Mouse (Mus musculus): ENCODE data around the gene Ndufa3. TPM values are rescaled to one million over a fixed set of nuclear protein-coding genes. Genes with fewer than 3 reads are reported as not detected.

Gene Ndufa3
- total RNA-seq, 2 experiments from 2014 or later, result 931 to 1,252 TPM

DNA sequence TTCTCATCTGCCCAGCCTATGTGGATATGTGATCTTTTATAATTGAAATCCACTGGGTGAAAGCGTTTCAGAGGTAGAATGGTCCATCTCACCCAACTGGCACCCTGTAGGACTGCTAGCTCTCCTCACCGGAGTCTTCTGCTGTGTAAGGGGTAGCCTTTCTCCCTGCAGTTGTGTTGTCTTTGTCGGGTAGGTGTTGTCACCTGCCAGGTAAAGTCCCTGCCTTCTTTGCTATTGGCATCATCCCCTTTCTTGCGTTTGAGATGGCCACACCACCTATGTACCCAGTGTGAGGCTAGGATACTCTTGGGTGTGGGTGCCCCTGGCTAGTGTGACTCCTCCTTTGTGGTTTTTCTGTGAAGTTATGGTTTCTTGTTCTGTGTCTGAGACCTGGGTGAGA lies 29.5 kb downstream of the Ndufa3 start:
- TF ChIP-seq CTCF (IDR thresholded peaks at IDR 0.05), result no peak
- intact Hi-C loops (cut with DNase I), result loop anchor here (1.0 to 10.0 kb wide), 3 partner anchors 31 to 498 kb away; partner anchors contain the start of genes Mboat7 and Tsen34
- DNase-seq, result no peak
- peak overlapping the region; percentile 75 for H3K4me3 ChIP-seq
- peak overlapping the region; percentile 98 for H3K27ac ChIP-seq

DNA sequence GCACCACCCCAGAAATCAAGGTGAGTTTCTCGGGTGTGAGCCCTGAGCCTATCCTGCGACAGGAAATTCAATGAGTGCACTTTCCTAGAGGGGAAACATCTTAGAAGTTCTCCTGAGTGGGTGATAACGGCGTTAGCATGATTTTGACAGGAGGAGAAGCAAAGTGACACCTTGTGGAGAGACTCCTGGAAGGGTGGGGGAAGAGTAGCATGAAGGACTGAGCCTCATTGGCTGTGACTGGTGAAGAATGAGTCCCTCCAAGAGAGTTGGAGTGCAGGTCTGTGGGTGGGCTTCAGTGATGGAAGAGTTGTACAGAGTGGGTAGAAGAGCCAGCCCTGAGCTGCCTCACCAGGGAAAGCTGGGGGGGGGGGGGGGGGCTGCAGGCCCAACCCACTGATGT lies 39.8 kb downstream of the Ndufa3 start:
- H3K27ac ChIP-seq, result no peak overlapping the region
- intact Hi-C loops (cut with DNase I), result no loop called here
- TF ChIP-seq CTCF (IDR thresholded peaks at IDR 0.05), result no peak
- no peak overlapping the region for H3K4me3 ChIP-seq
- no peak for DNase-seq

DNA sequence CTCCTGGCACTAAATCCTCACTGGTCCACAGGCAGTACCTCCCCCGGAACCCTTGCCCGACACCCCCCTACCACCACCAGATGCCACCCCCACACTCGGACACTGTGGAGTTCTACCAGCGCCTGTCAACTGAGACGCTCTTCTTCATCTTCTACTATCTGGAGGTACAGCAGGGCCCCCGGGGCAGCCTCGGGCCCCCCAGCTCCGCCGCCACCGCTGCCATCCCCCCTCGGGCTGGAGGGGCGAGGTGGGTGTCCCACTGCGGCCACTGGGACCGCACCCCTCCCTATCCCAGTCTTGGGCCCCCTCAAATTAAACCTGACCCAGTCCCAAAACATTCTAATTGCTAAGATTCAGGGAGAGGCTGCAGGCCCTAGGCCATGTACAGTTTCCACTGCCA lies 41.4 kb downstream of the Ndufa3 start:
- DNase-seq, result no peak
- intact Hi-C loops (cut with DNase I), result no loop called here
- TF ChIP-seq CTCF (IDR thresholded peaks at IDR 0.05), result no peak
- Histone ChIP-seq H3K27ac (no peak overlapping the region), H3K4me3 (no peak overlapping the region)

DNA sequence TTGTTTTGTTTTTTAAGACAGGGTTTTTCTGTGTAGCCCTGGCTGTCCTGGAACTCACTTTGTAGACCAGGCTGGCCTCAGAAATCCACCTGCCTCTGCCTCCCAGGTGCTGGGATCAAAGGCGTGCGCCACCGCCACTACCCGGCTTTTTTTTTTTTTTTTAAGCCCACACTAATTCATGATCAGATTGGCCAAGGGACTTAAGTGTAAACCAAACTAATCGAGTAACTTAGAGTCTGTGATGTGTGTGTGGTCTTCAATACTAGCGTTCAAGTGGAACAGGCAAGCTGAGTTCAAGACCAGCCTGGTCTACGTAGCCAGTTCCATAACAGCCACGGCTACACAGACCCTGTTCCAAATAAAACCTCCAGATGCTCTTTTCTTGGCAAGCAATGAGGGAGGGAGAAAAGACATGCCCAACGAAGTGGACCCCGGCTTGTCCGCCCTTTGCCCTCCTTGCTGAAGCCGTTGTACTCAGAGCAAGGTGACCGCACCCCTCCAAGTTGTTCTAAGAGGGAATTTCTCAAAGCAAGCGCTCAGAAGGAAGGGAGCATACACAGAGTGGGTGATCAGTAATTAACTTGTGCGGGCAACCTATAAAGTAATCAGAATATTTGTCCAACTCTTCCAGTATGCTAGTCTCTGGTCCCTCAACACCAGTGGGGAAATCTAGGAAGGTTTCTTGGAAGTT lies 47.5 kb downstream of the Ndufa3 start:
- no peak for TF ChIP-seq CTCF (IDR thresholded peaks at IDR 0.05)
- intact Hi-C loops (cut with DNase I), result loop anchor here (1.0 to 2.0 kb wide), 2 partner anchors 19 to 28 kb away; partner anchors contain the start of genes Cnot3, Mboat7 and Tsen34
- no peak for DNase-seq
- H3K27ac ChIP-seq, result peak overlapping the region; percentile 92
- peak overlapping the region; percentile 78 for H3K4me3 ChIP-seq

DNA sequence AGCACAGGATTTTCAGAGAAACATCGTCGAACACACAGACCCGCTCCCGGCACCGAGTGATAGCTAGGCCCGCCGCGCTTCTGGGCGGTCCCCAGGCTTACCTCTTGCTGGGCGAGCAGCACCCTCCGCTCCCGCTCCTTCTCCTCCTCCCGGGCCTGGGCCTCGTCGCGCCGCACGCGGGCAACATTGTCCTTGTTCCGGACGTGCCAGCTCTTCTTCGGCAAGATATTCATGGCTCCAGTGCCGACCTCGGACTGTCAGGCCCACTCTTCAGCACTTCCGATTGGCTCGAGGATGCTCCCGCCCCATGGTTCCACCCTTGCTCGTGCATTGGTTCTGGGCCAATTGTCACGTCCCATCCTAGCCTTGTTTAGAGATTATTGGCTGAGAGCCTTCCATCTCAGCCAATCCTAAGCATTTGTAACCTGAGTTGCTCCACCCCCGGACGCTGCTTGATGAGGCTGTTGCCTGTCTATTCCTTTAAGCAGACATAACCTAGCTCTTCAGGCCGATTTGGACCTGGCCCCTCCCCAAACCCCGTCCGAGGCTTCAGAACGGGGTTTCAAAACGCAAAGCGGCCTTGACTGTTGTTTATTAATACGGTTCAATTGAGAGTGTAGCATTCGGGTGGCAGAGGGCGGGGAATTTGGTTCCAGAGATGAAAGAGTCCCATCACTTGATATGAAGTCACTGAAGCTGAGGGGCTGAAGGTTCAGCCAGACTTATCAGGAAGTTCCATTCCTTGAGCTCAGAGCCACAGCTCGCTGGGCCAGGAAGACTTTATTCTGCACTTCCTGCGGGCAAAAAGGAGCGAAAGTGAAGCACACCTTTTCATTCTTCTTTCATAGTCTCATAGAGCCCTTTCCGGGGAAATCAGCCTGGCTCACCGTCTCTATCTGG lies 48.3 kb downstream of the Ndufa3 start, which contains the start of gene Leng1:
TSS of gene Leng1 (minus strand) at position 626 of the 900 bp plus-strand sequence.
- intact Hi-C loops (cut with DNase I), result loop anchor here (1.0 to 2.0 kb wide), 2 partner anchors 20 to 27 kb away; partner anchors contain the start of genes Cnot3, Mboat7 and Tsen34
- peak within 1 kb of the TSS; percentile 92 for H3K27ac ChIP-seq
- DNase-seq, result peak; percentile 98
- no peak for TF ChIP-seq CTCF (IDR thresholded peaks at IDR 0.05)
- peak within 1 kb of the TSS; percentile 78 for H3K4me3 ChIP-seq

DNA sequence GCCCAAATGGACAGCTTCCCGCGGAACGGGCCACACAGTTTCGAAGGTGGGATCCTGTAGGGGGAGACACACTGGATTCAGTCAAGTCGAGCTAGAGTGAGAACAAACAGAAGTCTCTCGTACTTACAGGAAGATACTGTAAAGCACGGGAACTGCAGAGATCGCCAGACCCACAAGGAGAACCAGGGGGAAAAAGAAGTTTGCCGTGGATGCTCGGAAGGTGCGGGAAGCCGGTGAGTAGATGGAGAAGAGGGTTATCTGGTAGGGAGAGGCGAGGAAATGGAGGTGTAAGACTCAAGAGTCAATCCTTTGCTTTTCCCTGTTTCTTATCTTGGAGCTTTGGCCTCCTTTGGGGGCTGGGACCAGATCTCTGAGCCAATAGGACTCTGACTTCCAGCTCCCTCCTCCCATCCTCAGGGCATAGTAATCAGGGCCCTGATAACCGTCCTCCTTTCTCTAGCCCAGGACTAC lies 49.8 kb downstream of the Ndufa3 start:
- Histone ChIP-seq H3K4me3 (peak overlapping the region; percentile 39), H3K27ac (peak overlapping the region; percentile 31; the same call in 1 of the 2 replicates)
- TF ChIP-seq CTCF (IDR thresholded peaks at IDR 0.05), result peak; percentile 11; the same call in 1 of the 2 replicates
- intact Hi-C loops (cut with DNase I), result no loop called here
- DNase-seq, result no peak

Small RNA genes lying within 50 kb of the gene (microRNA-seq; reads per million reads assigned to microRNA genes)
- gene Gm25100, result not detected
- 2.2 reads per million for gene Mir3572

Other genes with a start within 250 kb of the Ndufa3 start
- not detected for gene Cacng8, start 226.7 kb upstream of the Ndufa3 start, total RNA-seq (2021)
- gene Cacng6, start 193.2 kb upstream of the Ndufa3 start, total RNA-seq (2021), result 100 to 1,000 TPM; 102 to 120 TPM
- gene Tarm1, start 114.7 kb upstream of the Ndufa3 start, total RNA-seq (2021), result not detected
- gene Oscar, start 1.2 kb upstream of the Ndufa3 start, total RNA-seq (2021), result not detected
- 10 to 100 TPM; 14.0 to 16.2 TPM for gene Tfpt, start 12.6 kb downstream of the Ndufa3 start, total RNA-seq (2021)
- 10 to 100 TPM; 20.8 to 22.1 TPM for gene Prpf31, start 12.6 kb downstream of the Ndufa3 start, total RNA-seq (2021)
- 10 to 100 TPM; 16.0 to 20.2 TPM for gene Cnot3, start 27.9 kb downstream of the Ndufa3 start, total RNA-seq (2021)
- gene Leng1, start 48.5 kb downstream of the Ndufa3 start, total RNA-seq (2021), result 1 to 10 TPM; 4.9 to 6.8 TPM
- 1 to 10 TPM in 1 of 2 experiments, under 1 TPM in 1; 0.38 to 1.3 TPM for gene Tmc4, start 60.2 kb downstream of the Ndufa3 start, total RNA-seq (2021)
- 10 to 100 TPM; 22.7 to 31.9 TPM for gene Tsen34, start 75.5 kb downstream of the Ndufa3 start, total RNA-seq (2021)
- 10 to 100 TPM in 1 of 2 experiments, 1 to 10 TPM in 1; 8.9 to 10.1 TPM for gene Mboat7, start 76.2 kb downstream of the Ndufa3 start, total RNA-seq (2021)
- gene Rps9, start 86.6 kb downstream of the Ndufa3 start, total RNA-seq (2021), result 100 to 1,000 TPM; 399 to 461 TPM
- gene Pirb, start 103.0 kb downstream of the Ndufa3 start, total RNA-seq (2021), result under 1 TPM; 0.61 to 0.84 TPM
- not detected for gene Gm15448, start 208.3 kb downstream of the Ndufa3 start, total RNA-seq (2021)
- not detected for gene Pira2, start 227.7 kb downstream of the Ndufa3 start, total RNA-seq (2021)

Data from gastrocnemius, adult 2 months (tissue).